Mouse (Mus musculus) forebrain, embryonic 11.5 days (tissue): Measurements from ENCODE around the gene Itga7. TPM values are rescaled to one million over a fixed set of nuclear protein-coding genes. Genes with fewer than 3 reads are reported as not detected.

Experiments used
- ATAC-seq: fragments of 200-750 bp; cut with Nextera tagmentation; replicated peaks from 2 replicates; pipeline ENCODE4 v1.8.0; 2017; ENCODE audit warnings: moderate TSS enrichment; ENCODE audit not compliant: low FRiP score
- DNase-seq: peaks from one replicate; pipeline ENCODE4 v3.0.0-alpha.2; 2017; ENCODE audit warnings: low spot score
- H3K27ac ChIP-seq: fragments of 300-500 bp; sonication (generic); 2 replicates; pipeline ENCODE4 v1.5.1; 2014; ENCODE audit warnings: low read depth, low read length
- H3K27me3 ChIP-seq: fragments of 300-500 bp; sonication (generic); 2 replicates; pipeline ENCODE4 v1.6.1; 2014; ENCODE audit warnings: mild to moderate bottlenecking, low read length, mixed read lengths; ENCODE audit not compliant: control insufficient read depth, insufficient read depth
- H3K36me3 ChIP-seq: fragments of 300-500 bp; sonication (generic); 2 replicates; pipeline ENCODE4 v1.6.1; 2014; ENCODE audit warnings: mild to moderate bottlenecking, low read length, moderate library complexity, mixed read lengths; ENCODE audit not compliant: control insufficient read depth, insufficient read depth
- H3K4me1 ChIP-seq: fragments of 300-500 bp; sonication (generic); replicated peaks from 2 replicates; pipeline ENCODE4 v1.6.1; 2014; ENCODE audit warnings: low read length, mixed read lengths; ENCODE audit not compliant: control insufficient read depth, insufficient read depth
- H3K4me2 ChIP-seq: fragments of 300-500 bp; sonication (generic); 2 replicates; pipeline ENCODE4 v1.6.1; 2014; ENCODE audit warnings: low read depth, mild to moderate bottlenecking, low read length, moderate library complexity, mixed read lengths; ENCODE audit not compliant: severe bottlenecking
- H3K4me3 ChIP-seq: fragments of 300-500 bp; sonication (generic); 2 replicates; pipeline ENCODE4 v1.5.1; 2014; ENCODE audit warnings: low read depth, low read length
- H3K9ac ChIP-seq: fragments of 300-500 bp; sonication (generic); 2 replicates; pipeline ENCODE4 v1.6.1; 2014; ENCODE audit warnings: low read length
- H3K9me3 ChIP-seq: fragments of 300-500 bp; sonication (generic); 2 replicates; pipeline ENCODE4 v1.6.1; 2016; ENCODE audit warnings: low read length, mixed read lengths; ENCODE audit not compliant: control insufficient read depth
- WGBS: fragments of 180-500 bp; shearing (Covaris S2); extraction: QIAGEN DNeasy Blood & Tissue Kit; methylation state at CpG from one replicate; pipeline ENCODE4 v1.1.7; 2014; 5-methylcytosine and 5-hydroxymethylcytosine counted together
- polyA plus RNA-seq: library from polyadenylated mRNA; unstranded; fragments of >200 nt; fragmentation: Nextera tagmentation; extraction: Ambion mirVana; gene quantifications from 2 replicates; pipeline ENCODE4 v1.2.1, GENCODE M21; 2014

The Itga7 gene
- polyA plus RNA-seq, 1 experiment from 2014 or later: 0.69 TPM

DNA sequence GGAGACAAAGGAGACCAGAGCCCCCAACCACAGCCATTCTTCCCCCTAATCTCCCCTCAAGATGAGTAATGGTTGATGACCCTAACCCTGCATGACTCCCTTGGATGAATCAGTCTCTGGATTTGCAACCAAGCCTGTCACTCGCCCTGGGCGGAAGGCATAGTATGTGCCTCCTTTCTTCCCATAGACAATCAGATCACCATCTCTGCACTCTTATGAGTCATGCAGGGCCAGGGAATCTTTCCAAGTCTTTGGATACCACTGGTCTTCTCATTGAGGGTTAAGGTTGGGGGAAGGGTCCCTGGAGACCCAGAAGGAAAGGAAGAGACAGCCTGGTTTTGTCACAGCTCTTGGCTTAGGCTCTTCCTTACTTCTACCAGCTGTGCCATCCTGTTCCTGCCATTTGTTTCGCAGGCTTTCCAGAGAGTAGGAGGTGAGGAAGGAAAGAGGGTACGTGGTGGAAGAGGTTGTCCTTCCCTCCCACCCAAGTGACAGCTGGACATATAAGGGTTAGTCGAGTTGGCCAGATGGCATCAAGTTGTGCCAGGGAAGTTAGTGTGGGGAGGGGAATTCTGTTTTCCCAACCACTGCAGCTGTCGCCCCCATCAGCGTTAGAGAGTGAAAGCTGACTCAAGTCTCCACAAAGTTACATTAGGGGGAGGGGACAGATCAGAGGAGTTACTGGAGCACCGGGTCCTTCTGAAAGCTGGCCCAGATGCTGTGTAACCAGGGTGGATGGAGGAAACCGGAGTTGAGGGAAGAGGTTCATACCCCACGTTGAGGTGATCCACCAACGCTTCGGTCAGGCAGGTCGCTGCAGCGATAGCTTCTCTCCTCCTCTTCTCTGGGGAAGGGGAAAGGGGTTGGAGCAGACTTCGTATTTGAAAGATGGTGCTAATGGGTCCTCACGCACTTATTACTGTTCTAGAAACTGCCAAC, 11.5 kb upstream of the Itga7 start:
- WGBS: 73% methylated on average over 16 of the region's 16 CpGs
- peaks cover 2% of the 10 kb centered on the region; the same call in 1 of the 2 replicates for H3K4me1 ChIP-seq

GRCm38 (mm10) chr10:128922822-128923012, 10.9 kb upstream of the Itga7 start, which contains the start of gene Rdh5:
Rdh5 (minus strand) TSS chr10:128922888.
- H3K4me3 ChIP-seq: peak within 1 kb of the TSS; percentile 86
- 10% methylated on average over 1 of the region's 1 CpGs for WGBS
- no peaks in the 10 kb centered on the region for H3K9me3 ChIP-seq
- H3K27ac ChIP-seq: peak within 1 kb of the TSS; percentile 78
- no peaks in the 10 kb centered on the region for H3K36me3 ChIP-seq
- H3K9ac ChIP-seq: peak within 1 kb of the TSS; percentile 81
- ATAC-seq: no peak
- peaks cover 2% of the 10 kb centered on the region; the same call in 1 of the 2 replicates for H3K4me1 ChIP-seq
- DNase-seq: no peak
- peak within 1 kb of the TSS; percentile 57 for H3K4me2 ChIP-seq
- peaks cover 2% of the 10 kb centered on the region; the same call in 1 of the 2 replicates for H3K27me3 ChIP-seq

More for the DNA sequence above, 11.5 kb upstream of the Itga7 start:
- Histone ChIP-seq H3K4me2 (peak overlapping the region; percentile 57; the same call in 1 of the 2 replicates), H3K4me3 (peak overlapping the region; percentile 86), H3K27ac (no peak overlapping the region), H3K9ac (peak overlapping the region; percentile 81), H3K36me3 (no peaks in the 10 kb centered on the region), H3K9me3 (no peaks in the 10 kb centered on the region), H3K27me3 (0 out of 2 replicates have a peak, but pooled peaks cover 2% of the 10 kb centered on the region)
- DNase-seq (peak; percentile 48), ATAC-seq (no peak)

DNA sequence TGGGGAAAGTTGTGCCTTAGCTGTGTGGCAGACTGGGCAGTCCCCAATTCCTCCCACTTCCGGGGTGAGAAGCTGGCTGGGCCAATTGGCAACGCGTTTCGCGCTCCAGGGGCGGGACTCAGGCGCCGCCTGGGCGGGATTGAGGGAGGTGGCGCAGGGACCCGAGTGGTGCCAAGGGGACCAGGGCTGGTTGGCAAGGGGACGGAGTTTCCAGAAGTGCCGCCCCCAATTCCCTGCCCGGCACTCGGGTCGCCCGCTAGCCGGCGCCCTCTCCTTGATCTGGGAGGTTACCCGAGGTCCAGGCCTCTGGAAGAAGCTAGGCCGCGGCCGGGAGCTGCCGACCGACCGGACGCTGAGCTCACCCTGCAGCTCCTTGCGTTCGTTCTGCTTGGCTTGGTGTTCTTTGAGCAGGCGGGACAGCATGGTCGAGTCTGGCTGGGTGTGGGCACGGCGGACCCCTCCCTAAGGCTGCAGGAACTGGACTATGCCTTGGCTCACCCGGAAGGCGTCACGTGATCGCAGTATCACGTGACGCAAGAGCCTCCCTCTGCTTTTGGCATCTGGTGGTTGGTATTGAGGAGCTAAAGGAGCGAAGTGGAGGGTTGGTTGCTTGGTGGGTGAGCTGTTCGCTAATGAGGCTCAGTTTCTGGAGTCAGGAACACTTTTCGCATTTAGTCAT, 10.5 kb upstream of the Itga7 start:
- Histone ChIP-seq H3K36me3 (no peaks in the 10 kb centered on the region), H3K27me3 (peaks cover 2% of the 10 kb centered on the region; the same call in 1 of the 2 replicates), H3K4me2 (peak overlapping the region; percentile 57), H3K4me3 (peak overlapping the region; percentile 86), H3K9me3 (no peaks in the 10 kb centered on the region), H3K9ac (peak overlapping the region; percentile 81), H3K27ac (peak overlapping the region; percentile 78), H3K4me1 (peaks cover 2% of the 10 kb centered on the region; the same call in 1 of the 2 replicates)
- 0% methylated on average over 42 of the region's 42 CpGs for WGBS
- peak; percentile 93 for DNase-seq
- peak; percentile 97 for ATAC-seq

DNA sequence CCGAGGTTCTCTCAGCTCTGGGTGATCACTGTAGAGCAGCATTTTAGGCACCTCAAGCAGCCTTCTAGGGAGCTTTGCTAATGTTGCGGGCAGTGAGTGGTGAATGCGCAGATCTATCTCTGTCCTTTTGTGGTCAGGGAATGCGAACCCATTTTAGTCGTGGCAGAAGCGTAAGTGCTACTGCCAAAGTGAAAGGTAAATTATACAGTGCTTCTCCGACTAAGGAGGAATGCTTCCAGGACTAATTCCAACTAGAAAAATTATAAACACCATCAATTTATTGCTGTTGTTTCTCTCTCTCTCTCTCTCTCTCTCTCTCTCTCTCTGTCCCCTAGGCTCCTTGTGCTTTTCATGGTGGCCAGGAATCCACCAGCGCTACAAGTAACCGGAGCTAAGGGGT, 9.7 kb upstream of the Itga7 start, which contains the start of gene Bloc1s1:
TSS of gene Bloc1s1 (minus strand) at position 101 of the 400 bp plus-strand sequence.
- no peak for ATAC-seq
- 69% methylated on average over 9 of the region's 9 CpGs for WGBS

DNA sequence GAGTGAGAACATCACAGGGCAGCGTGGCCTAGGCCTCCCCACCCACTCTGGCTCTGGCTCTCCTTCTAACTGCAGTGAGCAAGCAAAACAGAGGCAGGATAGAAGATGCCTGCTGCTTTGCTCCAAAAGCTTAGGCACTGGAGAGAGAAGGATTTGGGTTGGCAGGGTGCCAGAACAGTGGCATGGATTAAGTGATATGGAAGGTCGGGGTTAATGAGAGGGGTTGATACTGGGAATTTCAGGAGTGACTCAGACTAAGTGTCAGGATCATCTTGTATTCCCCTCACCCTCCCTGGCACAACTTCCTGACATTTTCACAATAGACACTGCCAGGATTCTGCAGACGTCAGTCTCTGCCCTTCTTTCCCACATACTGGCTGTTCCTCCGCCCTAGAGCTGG, 5.3 kb upstream of the Itga7 start:
- H3K27ac ChIP-seq: no peak overlapping the region
- 32% methylated on average over 4 of the region's 4 CpGs for WGBS
- no peaks in the 10 kb centered on the region for H3K9me3 ChIP-seq
- no peaks in the 10 kb centered on the region for H3K36me3 ChIP-seq
- H3K27me3 ChIP-seq: peaks cover 13% of the 10 kb centered on the region
- H3K4me2 ChIP-seq: no peak overlapping the region
- no peak for DNase-seq
- no peak overlapping the region for H3K4me3 ChIP-seq
- no peak overlapping the region for H3K9ac ChIP-seq
- no peak for ATAC-seq
- H3K4me1 ChIP-seq: 0 out of 2 replicates have a peak, but pooled peaks cover 2% of the 10 kb centered on the region

More for the DNA sequence above, 9.7 kb upstream of the Itga7 start, which contains the start of gene Bloc1s1:
- Histone ChIP-seq H3K27ac (peak within 1 kb of the TSS; percentile 78), H3K4me1 (peaks cover 2% of the 10 kb centered on the region; the same call in 1 of the 2 replicates), H3K9me3 (no peaks in the 10 kb centered on the region), H3K9ac (peak within 1 kb of the TSS; percentile 81), H3K36me3 (no peaks in the 10 kb centered on the region), H3K27me3 (peaks cover 2% of the 10 kb centered on the region), H3K4me3 (peak within 1 kb of the TSS; percentile 86), H3K4me2 (peak within 1 kb of the TSS; percentile 57)
- DNase-seq: no peak

- DNase-seq: no peak
- Histone ChIP-seq H3K27me3 (peaks cover 26% of the 10 kb centered on the region), H3K9ac (no peak overlapping the region)
Measured at GRCm38 (mm10) chr10:128929638-128930378, 3.8 kb upstream of the Itga7 start.

DNA sequence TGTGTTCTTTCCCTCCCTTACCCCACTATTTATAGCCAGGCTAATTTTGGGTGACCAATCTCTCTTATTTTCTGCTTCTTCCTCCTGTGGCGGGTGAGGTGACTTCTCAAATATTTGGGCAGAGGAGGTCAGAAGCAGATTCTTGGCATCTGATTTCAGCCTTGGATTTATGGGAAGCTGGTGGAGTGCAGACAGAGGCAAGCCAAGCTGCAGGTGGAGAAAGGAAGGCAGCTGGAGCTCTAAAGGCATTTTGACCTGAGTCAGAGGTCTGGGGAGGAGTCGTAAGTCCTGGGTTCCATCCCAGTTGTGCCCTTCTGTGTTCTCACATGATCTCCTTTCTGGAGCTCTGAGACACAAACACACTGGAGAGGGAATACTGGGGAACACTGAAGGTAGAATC, 2.2 kb upstream of the Itga7 start:
- H3K27ac ChIP-seq: no peak overlapping the region
- 79% methylated on average over 2 of the region's 2 CpGs for WGBS
- ATAC-seq (no peak), DNase-seq (no peak)
- H3K9ac ChIP-seq: no peak overlapping the region
- H3K27me3 ChIP-seq: peaks cover 31% of the 10 kb centered on the region
- no peak overlapping the region for H3K4me2 ChIP-seq
- H3K4me1 ChIP-seq: no peaks in the 10 kb centered on the region
- no peaks in the 10 kb centered on the region for H3K36me3 ChIP-seq
- no peaks in the 10 kb centered on the region for H3K9me3 ChIP-seq
- H3K4me3 ChIP-seq: no peak overlapping the region

More at GRCm38 (mm10) chr10:128929638-128930378, 3.8 kb upstream of the Itga7 start:
- H3K4me1 ChIP-seq: no peaks in the 10 kb centered on the region
- no peak overlapping the region for H3K4me3 ChIP-seq
- H3K9me3 ChIP-seq: no peaks in the 10 kb centered on the region
- H3K36me3 ChIP-seq: no peaks in the 10 kb centered on the region
- no peak for ATAC-seq
- H3K27ac ChIP-seq: no peak overlapping the region
- 74% methylated on average over 7 of the region's 7 CpGs for WGBS
- no peak overlapping the region for H3K4me2 ChIP-seq
